ENCODE assay signal across 8 mouse cellular contexts in genomic region chr9:71485475-71486094, GRCm38 (mm10). TPM values are rescaled to one million over a fixed set of nuclear protein-coding genes. Genes with fewer than 3 reads are reported as not detected.
DNase-seq lines count a peak whose midpoint lies in the region; ATAC-seq lines count a peak whose summit lies in the region.

Gene Polr2m (minus strand): TSS chr9:71485935.

- H3K4me3 ChIP-seq in forebrain, embryonic 14.5 days (ENCODE audit: low read depth, low read length), result peak within 1 kb of the TSS; percentile 96
- H3K4me3 ChIP-seq in neural tube, embryonic 15.5 days (replicated peaks), result peak within 1 kb of the TSS; percentile 97

- H3K27me3 ChIP-seq in forebrain, embryonic 14.5 days (replicated peaks; ENCODE audit: control insufficient read depth, insufficient read depth, low read length), result 0 out of 2 replicates have a peak, but pooled peaks cover 2% of the 10 kb centered on the region
- peaks cover 3% of the 10 kb centered on the region; the same call in 1 of the 2 replicates for H3K27me3 ChIP-seq in neural tube, embryonic 15.5 days (replicated peaks)

- H3K4me1 ChIP-seq in forebrain, embryonic 14.5 days (ENCODE audit: control insufficient read depth, insufficient read depth, low read length), result peaks cover 2% of the 10 kb centered on the region; the same call in 1 of the 2 replicates
- H3K4me1 ChIP-seq in neural tube, embryonic 15.5 days, result peaks cover 21% of the 10 kb centered on the region

- intact Hi-C loops in heart, postnatal 14 days (cut with DNase I), result no loop called here

- peak; percentile 93 for DNase-seq in ES-CJ7 (ENCODE audit: low read depth, low spot score)
- DNase-seq in cerebellum, adult 11 months, result peak; percentile 89
- DNase-seq in forebrain, embryonic 14.5 days (ENCODE audit: low spot score), result peak; percentile 97
- DNase-seq in heart, postnatal 14 days, result peak; percentile 95 to 97
- DNase-seq in layer of hippocampus, adult 11-12 months (ENCODE audit: low spot score), result peak; percentile 92
- peak; percentile 93 to 96 for DNase-seq in lung, adult 18-20 months
- peak; percentile 95 for DNase-seq in testis, postnatal 14 days (ENCODE audit: low spot score)

- H3K9me3 ChIP-seq in forebrain, embryonic 14.5 days (replicated peaks; ENCODE audit: control insufficient read depth, low read length), result no peaks in the 10 kb centered on the region
- H3K9me3 ChIP-seq in neural tube, embryonic 15.5 days (replicated peaks), result no peaks in the 10 kb centered on the region

- H3K36me3 ChIP-seq in forebrain, embryonic 14.5 days (ENCODE audit: control insufficient read depth, insufficient read depth, low read length), result peaks cover 31% of the 10 kb centered on the region
- H3K36me3 ChIP-seq in neural tube, embryonic 15.5 days, result peaks cover 27% of the 10 kb centered on the region

- ATAC-seq in forebrain, embryonic 14.5 days, result peak; percentile 99
- ATAC-seq in neural tube, embryonic 15.5 days (ENCODE audit: low FRiP score), result peak; percentile 99

- peak within 1 kb of the TSS; percentile 99 for H3K9ac ChIP-seq in forebrain, embryonic 14.5 days (ENCODE audit: low read length)
- peak within 1 kb of the TSS; percentile 99 for H3K9ac ChIP-seq in neural tube, embryonic 15.5 days (replicated peaks)

- WGBS in forebrain, embryonic 14.5 days, result under 1% methylated on average over 69 of the region's 70 CpGs
- WGBS in neural tube, embryonic 15.5 days, result under 1% methylated on average over 69 of the region's 70 CpGs

- peak within 1 kb of the TSS; percentile 61 for H3K4me2 ChIP-seq in forebrain, embryonic 14.5 days (ENCODE audit: low read length)
- peak within 1 kb of the TSS; percentile 64 for H3K4me2 ChIP-seq in neural tube, embryonic 15.5 days

- H3K27ac ChIP-seq in forebrain, embryonic 14.5 days (ENCODE audit: low read depth, low read length), result peak within 1 kb of the TSS; percentile 88
- peak within 1 kb of the TSS; percentile 91 for H3K27ac ChIP-seq in neural tube, embryonic 15.5 days (replicated peaks)

RNA-seq across cellular contexts. Expression of gene Polr2m, which starts in this region (rescaled TPM):
- polyA plus RNA-seq in forebrain, embryonic 14.5 days (2014; fragmentation: Nextera tagmentation; extraction: Ambion mirVana), result 268 and 289 TPM in 2 replicates
- total RNA-seq in heart, postnatal 14 days (2021), result 100 to 1,000 TPM; 258 to 261 TPM
- polyA plus RNA-seq in neural tube, embryonic 15.5 days (2015; fragmentation: Nextera tagmentation; extraction: Ambion mirVana), result 327 and 331 TPM in 2 replicates

Comparison
In these comparisons a context has a peak if more than half of its experiments do, and no peak if none do; other contexts are left out.
1. Peak in every context shown above with its lines: DNase-seq, ATAC-seq, H3K4me3 ChIP-seq and H3K27ac ChIP-seq.